Mouse (Mus musculus) naive thymus-derived CD4-positive, alpha-beta T cell, adult 5 months (primary cell): ENCODE results near the gene Pex5. TPM values are rescaled to one million over a fixed set of nuclear protein-coding genes. Genes with fewer than 3 reads are reported as not detected.

Experiments used
- polyA plus RNA-seq: library from polyadenylated mRNA; unstranded; fragments of 100-300 nt; shearing (Covaris generic); gene quantifications from one replicate; pipeline ENCODE4 v1.2.1, GENCODE M21; 2017

The Pex5 gene
- 67.9 TPM for polyA plus RNA-seq

GRCm38 (mm10) chr6:124414927-124415325 is at the start of gene Pex5:
Gene Pex5, minus strand, starts transcription at chr6:124415067.

Other genes with a start within 250 kb of the Pex5 start
- not detected for gene Vmn2r27, start 183.2 kb downstream of the Pex5 start, polyA plus RNA-seq
- 0.70 TPM for gene Cd163, start 110.4 kb downstream of the Pex5 start, polyA plus RNA-seq
- gene Clstn3, start 49.7 kb upstream of the Pex5 start, polyA plus RNA-seq = 0.85 TPM
- not detected for gene C1rl, start 78.0 kb upstream of the Pex5 start, polyA plus RNA-seq
- gene C1ra, start 97.3 kb upstream of the Pex5 start, polyA plus RNA-seq = not detected
- gene C1s1, start 127.3 kb upstream of the Pex5 start, polyA plus RNA-seq = not detected
- not detected for gene C1rb, start 155.2 kb upstream of the Pex5 start, polyA plus RNA-seq
- not detected for gene C1s2, start 221.0 kb upstream of the Pex5 start, polyA plus RNA-seq
- gene Lpcat3, start 248.0 kb upstream of the Pex5 start, polyA plus RNA-seq = 54.5 TPM